Mouse (Mus musculus) spleen, adult 2 months (tissue): ENCODE results near the gene Gpatch3. TPM values are rescaled to one million over a fixed set of nuclear protein-coding genes. Genes with fewer than 3 reads are reported as not detected.
A peak's percentile ranks its signal among the peaks of the same experiment; 100 is the strongest.

ENCODE experiments used
- DNase-seq, 2 experiments: peaks; one replicate each; pipeline versions ENCODE4 v3.0.0 to v3.0.0-alpha.2; 2012 to 2021; ENCODE audit warnings: low spot score in 2 of 2, low read depth in 1 of 2
- H3K27ac ChIP-seq: fragments of 200-500 bp; 2 replicates; pipeline ENCODE4 v1.5.1; 2012; ENCODE audit warnings: low read length, inconsistent platforms; ENCODE audit not compliant: insufficient read depth
- H3K27me3 ChIP-seq: fragments of 200-500 bp; 2 replicates; pipeline ENCODE4 v1.6.1; 2012; ENCODE audit warnings: mild to moderate bottlenecking, moderate library complexity, low read length, inconsistent platforms; ENCODE audit not compliant: control insufficient read depth, insufficient read depth
- H3K36me3 ChIP-seq: fragments of 200-500 bp; 2 replicates; pipeline ENCODE4 v1.6.1; 2012; ENCODE audit warnings: mild to moderate bottlenecking, low read length, inconsistent platforms; ENCODE audit not compliant: control insufficient read depth, insufficient read depth
- H3K4me1 ChIP-seq: fragments of 200-500 bp; 2 replicates; pipeline ENCODE4 v1.6.1; 2011; ENCODE audit warnings: inconsistent platforms; ENCODE audit not compliant: control insufficient read depth, insufficient read depth, insufficient read length
- H3K4me3 ChIP-seq: fragments of 200-500 bp; 2 replicates; pipeline ENCODE4 v1.5.1; 2011; ENCODE audit warnings: mild to moderate bottlenecking, inconsistent platforms; ENCODE audit not compliant: insufficient read depth, insufficient read length; ENCODE audit errors: extremely low read depth
- CTCF ChIP-seq: fragments of 200-500 bp; IDR thresholded peaks from 2 replicates; pipeline ENCODE4 v1.5.1; 2011; ENCODE audit warnings: mild to moderate bottlenecking, inconsistent platforms; ENCODE audit not compliant: insufficient read depth, insufficient read length, insufficient replicate concordance; ENCODE audit errors: extremely low read depth
- POLR2A ChIP-seq: fragments of 200-500 bp; IDR thresholded peaks from 2 replicates; pipeline ENCODE4 v1.6.1; 2011; ENCODE audit warnings: low read depth, low read length, inconsistent platforms
- whole genome bisulfite sequencing: fragments of 180-500 bp; shearing (Covaris S2); methylation state at CpG from one replicate; pipeline ENCODE4 v1.1.7; 2018; 5-methylcytosine and 5-hydroxymethylcytosine counted together
- polyA plus RNA-seq: library from polyadenylated mRNA; depleted of rRNA; stranded (reverse); fragments of >200 nt; gene quantifications from 2 replicates; pipeline ENCODE4 v1.2.3, GENCODE M21; 2012

Gpatch3 gene
- polyA plus RNA-seq, 1 experiment, result 3.7 TPM

DNA sequence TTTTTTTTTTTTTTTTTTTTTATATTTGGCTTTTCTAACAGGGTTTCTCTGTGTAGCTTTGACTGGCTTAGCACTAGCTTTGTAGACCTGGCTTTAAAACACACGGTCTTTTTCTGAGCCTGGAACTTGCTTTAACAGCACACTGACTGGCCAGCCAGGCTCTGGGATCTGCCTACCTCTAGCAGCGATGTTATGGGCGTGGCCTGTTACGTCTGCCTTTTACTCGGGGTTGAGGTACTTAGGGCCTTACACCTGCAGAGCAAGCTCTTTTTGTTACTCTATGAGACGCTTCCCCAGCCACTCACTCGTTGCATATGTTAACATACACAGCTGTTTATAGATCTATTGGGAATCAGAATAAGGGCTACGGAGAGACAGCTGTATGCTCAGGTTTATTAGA lies 7.3 kb upstream of the Gpatch3 start:
- H3K36me3 ChIP-seq, result no peaks in the 10 kb centered on the region
- H3K4me1 ChIP-seq, result no peaks in the 10 kb centered on the region
- H3K27me3 ChIP-seq, result no peaks in the 10 kb centered on the region
- TF ChIP-seq CTCF, result no peak
- no peak for TF ChIP-seq POLR2A
- DNase-seq, result no peak
- H3K4me3 ChIP-seq, result no peak overlapping the region
- WGBS, result 45% methylated on average over 8 of the region's 8 CpGs
- H3K27ac ChIP-seq, result no peak overlapping the region

DNA sequence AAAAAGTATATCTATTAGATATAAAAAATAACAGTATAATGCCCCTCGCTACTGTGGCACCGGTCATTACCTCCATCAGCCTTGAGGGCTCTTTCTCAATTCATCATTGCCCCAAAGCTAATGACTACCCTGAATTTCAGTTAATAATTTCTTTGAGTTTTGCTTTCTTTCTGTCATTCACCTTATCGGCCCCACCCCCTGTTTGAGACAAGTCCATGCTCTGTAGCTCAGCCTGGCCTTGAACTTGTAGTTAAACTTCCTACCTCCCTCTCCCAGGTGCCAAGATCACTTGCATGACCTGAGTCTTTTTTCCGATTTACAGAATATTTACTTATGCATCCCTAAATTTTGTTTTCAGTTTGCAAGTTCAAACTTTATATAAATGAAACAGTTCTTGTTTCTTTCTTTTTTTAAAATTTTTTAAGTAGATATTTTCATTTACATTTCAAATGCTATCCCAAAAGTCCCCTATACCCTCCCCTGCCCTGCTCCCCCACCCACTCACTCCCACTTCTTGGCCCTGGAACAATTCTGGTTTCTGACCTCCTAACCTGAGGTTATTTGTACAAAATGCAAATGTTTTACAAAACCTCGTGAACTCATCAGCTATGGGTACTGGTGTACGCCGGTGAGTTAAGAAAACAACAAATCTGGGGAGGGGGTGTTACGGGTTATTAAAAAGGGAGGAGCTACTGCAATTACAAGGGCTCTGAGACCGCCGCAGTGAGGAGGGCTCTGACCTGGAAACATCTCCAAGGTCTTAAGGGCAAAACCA lies 5.1 kb upstream of the Gpatch3 start:
- no peaks in the 10 kb centered on the region for H3K27me3 ChIP-seq
- TF ChIP-seq CTCF, result no peak
- TF ChIP-seq POLR2A, result no peak
- no peaks in the 10 kb centered on the region; the same call in 1 of the 2 replicates for H3K4me1 ChIP-seq
- no peak overlapping the region for H3K4me3 ChIP-seq
- no peaks in the 10 kb centered on the region for H3K36me3 ChIP-seq
- WGBS, result 78% methylated on average over 10 of the region's 10 CpGs
- no peak overlapping the region for H3K27ac ChIP-seq
- no peak for DNase-seq

DNA sequence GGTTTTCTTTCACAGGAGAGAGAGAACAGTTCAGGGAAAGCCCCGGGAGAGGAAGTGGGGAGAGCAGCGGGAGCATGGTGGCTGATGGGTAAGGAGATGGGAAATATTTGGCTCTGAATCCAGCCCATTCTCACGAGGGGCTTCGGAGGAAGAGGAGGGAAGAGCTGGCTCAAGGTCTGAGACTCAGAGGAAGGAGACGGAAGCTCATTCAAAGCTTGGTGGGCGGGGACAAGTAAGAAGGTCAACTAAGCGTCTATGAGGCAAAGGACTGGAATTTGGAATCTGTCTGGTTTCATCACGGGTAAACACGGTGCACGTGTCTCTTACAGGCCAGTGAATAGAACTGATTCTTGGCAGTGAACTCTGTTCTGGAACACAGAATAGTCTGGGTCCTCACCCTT lies 4.5 kb upstream of the Gpatch3 start:
- whole genome bisulfite sequencing, result 50% methylated on average over 10 of the region's 10 CpGs
- Histone ChIP-seq H3K4me3 (no peak overlapping the region), H3K27ac (no peak overlapping the region), H3K4me1 (peaks cover 3% of the 10 kb centered on the region; the same call in 1 of the 2 replicates), H3K27me3 (no peaks in the 10 kb centered on the region), H3K36me3 (no peaks in the 10 kb centered on the region)
- DNase-seq, result no peak
- TF ChIP-seq POLR2A, result no peak
- TF ChIP-seq CTCF, result no peak

DNA sequence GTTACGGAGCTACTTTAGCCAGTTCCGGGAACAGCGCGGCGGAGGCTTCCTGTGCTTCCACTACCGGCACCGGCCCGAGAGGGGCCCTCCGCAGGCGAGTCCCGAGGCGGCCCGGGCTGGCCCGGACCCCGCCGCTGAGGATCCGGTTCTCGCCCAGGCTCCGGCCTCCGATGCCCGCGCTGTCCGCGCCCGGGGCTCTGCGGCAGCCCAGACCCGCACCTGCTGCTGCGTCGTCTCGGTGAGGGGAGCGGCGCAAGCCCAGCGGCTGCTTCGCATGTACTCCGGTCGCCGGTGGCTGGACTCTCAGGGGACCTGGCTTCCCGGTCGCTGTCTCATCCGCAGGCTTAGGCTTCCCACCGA lies 278 bp downstream of the Gpatch3 start:
- TF ChIP-seq CTCF (no peak), POLR2A (no peak)
- peaks cover 4% of the 10 kb centered on the region; the same call in 1 of the 2 replicates for H3K4me1 ChIP-seq
- no peak for DNase-seq
- no peaks in the 10 kb centered on the region for H3K27me3 ChIP-seq
- no peak overlapping the region for H3K27ac ChIP-seq
- WGBS, result under 1% methylated on average over 41 of the region's 41 CpGs
- peak overlapping the region; percentile 79 for H3K4me3 ChIP-seq
- peaks cover 8% of the 10 kb centered on the region for H3K36me3 ChIP-seq

DNA sequence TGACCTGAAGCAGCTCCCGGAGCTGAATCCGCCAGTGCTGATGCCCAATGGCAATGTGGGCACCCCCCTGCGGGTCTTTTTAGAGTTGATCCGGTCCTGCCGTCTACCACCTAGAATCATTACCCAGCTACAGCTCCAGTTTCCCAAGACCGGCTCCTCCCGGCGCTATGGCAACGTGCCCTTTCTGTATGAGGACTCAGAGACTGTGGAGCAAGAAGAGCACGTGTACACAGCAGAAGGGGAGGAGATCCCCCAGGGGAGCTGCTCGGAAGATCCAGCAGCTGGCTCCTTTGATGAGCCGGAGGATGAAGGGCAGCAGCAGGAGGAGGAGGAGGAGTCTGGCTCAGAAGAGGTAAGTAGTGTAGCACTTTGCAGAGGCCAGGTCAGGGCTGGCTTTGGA lies 3.4 kb downstream of the Gpatch3 start:
- WGBS, result 90% methylated on average over 12 of the region's 12 CpGs

DNA sequence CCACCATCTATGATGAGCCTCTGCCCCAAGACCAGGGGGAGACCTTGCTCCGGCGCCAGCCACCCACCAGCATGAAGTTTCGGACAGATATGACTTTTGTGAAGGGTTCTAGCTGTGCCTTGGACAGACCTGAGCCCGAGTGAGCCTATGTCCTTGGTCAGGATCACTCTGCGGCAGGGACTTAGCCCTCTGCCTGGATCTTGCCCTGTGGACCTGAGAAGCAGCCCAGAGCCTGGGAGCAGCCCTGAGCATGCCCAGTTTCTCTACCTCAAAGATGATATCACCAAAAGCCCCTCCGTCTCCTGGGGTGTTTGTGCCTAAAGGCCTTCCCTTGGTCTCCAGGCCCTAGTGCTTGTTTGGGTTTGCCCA lies 9.1 kb downstream of the Gpatch3 start:
- H3K27ac ChIP-seq, result peak overlapping the region; percentile 90
- peak overlapping the region; percentile 85 for H3K4me3 ChIP-seq
- H3K4me1 ChIP-seq, result peaks cover 8% of the 10 kb centered on the region
- 65% methylated on average over 6 of the region's 6 CpGs for WGBS
- no peak for TF ChIP-seq POLR2A
- H3K27me3 ChIP-seq, result no peaks in the 10 kb centered on the region
- peaks cover 33% of the 10 kb centered on the region for H3K36me3 ChIP-seq
- DNase-seq, result no peak

More for the DNA sequence above, 3.4 kb downstream of the Gpatch3 start:
- Histone ChIP-seq H3K27ac (no peak overlapping the region), H3K36me3 (peaks cover 20% of the 10 kb centered on the region), H3K4me1 (peaks cover 4% of the 10 kb centered on the region; the same call in 1 of the 2 replicates), H3K4me3 (no peak overlapping the region), H3K27me3 (no peaks in the 10 kb centered on the region)
- TF ChIP-seq POLR2A (no peak), CTCF (no peak)
- no peak for DNase-seq

DNA sequence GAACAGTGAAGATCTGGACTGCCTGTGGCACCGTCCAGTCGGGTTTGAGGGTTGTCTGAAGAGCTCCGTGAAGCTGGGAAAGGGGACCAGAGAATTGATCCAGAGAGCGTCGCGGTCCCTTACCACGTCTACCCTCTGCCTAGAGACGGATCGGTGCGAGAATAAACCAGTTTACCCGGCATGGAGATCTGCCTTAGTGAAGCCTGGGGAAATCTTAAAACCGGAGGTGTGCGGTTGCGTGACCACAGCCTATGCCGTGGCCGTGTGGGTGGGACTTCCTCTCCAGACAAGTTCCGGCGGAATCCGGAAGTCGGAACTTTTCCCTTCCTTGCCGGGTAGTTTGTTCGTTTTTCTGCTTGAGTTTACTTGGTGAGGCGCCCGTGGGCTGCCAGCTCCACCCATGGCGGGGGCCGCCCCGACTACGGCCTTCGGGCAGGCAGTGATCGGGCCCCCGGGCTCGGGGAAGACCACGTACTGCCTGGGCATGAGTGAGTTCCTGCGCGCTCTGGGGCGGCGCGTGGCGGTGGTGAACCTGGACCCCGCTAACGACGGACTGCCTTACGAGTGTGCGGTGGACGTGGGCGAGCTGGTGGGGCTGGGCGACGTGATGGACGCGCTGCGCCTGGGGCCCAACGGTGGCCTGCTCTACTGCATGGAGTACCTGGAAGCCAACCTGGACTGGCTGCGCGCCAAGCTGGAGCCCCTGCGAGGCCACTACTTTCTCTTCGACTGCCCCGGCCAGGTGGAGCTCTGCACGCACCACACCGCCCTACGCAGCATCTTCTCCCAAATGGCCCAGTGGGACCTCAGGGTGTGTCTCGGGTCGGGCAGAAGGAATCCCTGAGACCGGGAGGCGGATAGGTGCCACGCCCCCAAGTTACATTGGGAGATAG lies 9.8 kb downstream of the Gpatch3 start, which contains the start of gene Gpn2:
TSS of gene Gpn2 (plus strand) at position 304 of the 893 bp plus-strand sequence.
- H3K27ac ChIP-seq, result peak within 1 kb of the TSS; percentile 90
- peaks cover 34% of the 10 kb centered on the region for H3K36me3 ChIP-seq
- no peaks in the 10 kb centered on the region for H3K27me3 ChIP-seq
- peaks cover 8% of the 10 kb centered on the region for H3K4me1 ChIP-seq
- WGBS, result under 1% methylated on average over 65 of the region's 65 CpGs
- peak within 1 kb of the TSS; percentile 85 for H3K4me3 ChIP-seq
- peak; percentile 79 to 86 for DNase-seq
- no peak for TF ChIP-seq CTCF
- TF ChIP-seq POLR2A, result no peak; the same call in 1 of the 2 replicates
